Mouse (Mus musculus) testis, adult 2 months (tissue): ENCODE measurements around the gene Rbm5. TPM values are rescaled to one million over a fixed set of nuclear protein-coding genes. Genes with fewer than 3 reads are reported as not detected.

ENCODE experiments used
- H3K27ac ChIP-seq: fragments of 200-500 bp; 2 replicates; pipeline ENCODE4 v1.5.1; 2012; ENCODE audit warnings: low read depth, low read length; ENCODE audit not compliant: control insufficient read depth, insufficient read depth
- H3K27me3 ChIP-seq: fragments of 200-500 bp; 2 replicates; pipeline ENCODE4 v1.6.1; 2012; ENCODE audit warnings: mild to moderate bottlenecking, low read length, moderate library complexity; ENCODE audit not compliant: control insufficient read depth, insufficient read depth
- H3K36me3 ChIP-seq: fragments of 200-500 bp; 2 replicates; pipeline ENCODE4 v1.6.1; 2012; ENCODE audit warnings: mild to moderate bottlenecking, low read length; ENCODE audit not compliant: control insufficient read depth, insufficient read depth
- H3K4me1 ChIP-seq: fragments of 200-500 bp; 2 replicates; pipeline ENCODE4 v1.6.1; 2012; ENCODE audit warnings: low read length; ENCODE audit not compliant: control insufficient read depth, insufficient read depth
- H3K4me3 ChIP-seq: fragments of 200-500 bp; 2 replicates; pipeline ENCODE4 v1.5.1; 2012; ENCODE audit warnings: low read depth, mild to moderate bottlenecking, low read length, moderate library complexity, mixed read lengths; ENCODE audit not compliant: control insufficient read depth
- CTCF ChIP-seq: fragments of 200-500 bp; IDR thresholded peaks from 2 replicates; pipeline ENCODE4 v1.5.1; 2012; ENCODE audit warnings: low read depth, mild to moderate bottlenecking, inconsistent platforms, low read length, moderate library complexity; ENCODE audit not compliant: control insufficient read depth, insufficient read depth, insufficient replicate concordance
- POLR2A ChIP-seq: fragments of 200-500 bp; IDR thresholded peaks from 2 replicates; pipeline ENCODE4 v1.6.1; 2012; ENCODE audit warnings: low read depth, mild to moderate bottlenecking, inconsistent platforms, low read length, moderate library complexity; ENCODE audit not compliant: control insufficient read depth
- polyA plus RNA-seq: library from polyadenylated mRNA; depleted of rRNA; stranded (reverse); fragments of >200 nt; gene quantifications from 2 replicates; pipeline ENCODE4 v1.2.3, GENCODE M21; 2012

Gene Rbm5
- polyA plus RNA-seq, 1 experiment, result 57.8 TPM

DNA sequence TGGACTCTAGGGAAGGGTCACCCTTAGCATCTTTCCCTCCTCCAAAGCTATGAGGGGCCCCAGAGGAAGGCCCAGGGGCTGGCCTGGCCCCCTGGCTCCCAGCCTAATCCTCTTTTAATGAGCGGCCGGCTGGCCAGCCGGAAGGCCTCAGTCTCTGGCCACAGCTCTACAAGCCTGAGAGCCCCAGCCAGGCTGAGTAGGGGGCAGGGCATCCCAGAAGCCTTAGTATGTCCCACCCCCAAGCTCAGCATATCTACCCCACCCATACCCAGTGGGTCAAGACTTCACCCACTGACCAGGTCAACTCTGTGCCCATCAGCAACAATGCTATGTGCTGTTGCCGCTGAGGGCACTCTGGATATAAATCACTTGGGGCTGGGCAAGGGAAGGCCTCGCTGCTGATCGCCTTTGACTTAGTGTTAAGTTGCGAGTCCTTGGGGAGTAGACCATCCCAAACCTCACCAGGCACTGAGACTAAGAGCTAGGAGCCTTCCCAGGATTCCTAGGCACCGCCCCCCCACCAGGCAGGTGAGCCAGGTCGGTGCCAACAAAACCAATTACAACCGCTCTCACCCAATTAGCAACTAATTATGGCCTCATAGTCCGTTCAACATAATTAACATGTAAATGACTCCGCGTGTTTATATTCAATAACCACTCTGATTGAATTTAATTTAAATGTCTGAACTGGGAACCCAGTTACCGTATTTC is 72.8 kb downstream of the Rbm5 start:
- H3K36me3 ChIP-seq, result no peaks in the 10 kb centered on the region
- no peak overlapping the region for H3K4me3 ChIP-seq
- no peak for TF ChIP-seq CTCF
- TF ChIP-seq POLR2A, result no peak
- H3K27me3 ChIP-seq, result no peaks in the 10 kb centered on the region
- no peaks in the 10 kb centered on the region; the same call in 1 of the 2 replicates for H3K4me1 ChIP-seq
- H3K27ac ChIP-seq, result no peak overlapping the region

DNA sequence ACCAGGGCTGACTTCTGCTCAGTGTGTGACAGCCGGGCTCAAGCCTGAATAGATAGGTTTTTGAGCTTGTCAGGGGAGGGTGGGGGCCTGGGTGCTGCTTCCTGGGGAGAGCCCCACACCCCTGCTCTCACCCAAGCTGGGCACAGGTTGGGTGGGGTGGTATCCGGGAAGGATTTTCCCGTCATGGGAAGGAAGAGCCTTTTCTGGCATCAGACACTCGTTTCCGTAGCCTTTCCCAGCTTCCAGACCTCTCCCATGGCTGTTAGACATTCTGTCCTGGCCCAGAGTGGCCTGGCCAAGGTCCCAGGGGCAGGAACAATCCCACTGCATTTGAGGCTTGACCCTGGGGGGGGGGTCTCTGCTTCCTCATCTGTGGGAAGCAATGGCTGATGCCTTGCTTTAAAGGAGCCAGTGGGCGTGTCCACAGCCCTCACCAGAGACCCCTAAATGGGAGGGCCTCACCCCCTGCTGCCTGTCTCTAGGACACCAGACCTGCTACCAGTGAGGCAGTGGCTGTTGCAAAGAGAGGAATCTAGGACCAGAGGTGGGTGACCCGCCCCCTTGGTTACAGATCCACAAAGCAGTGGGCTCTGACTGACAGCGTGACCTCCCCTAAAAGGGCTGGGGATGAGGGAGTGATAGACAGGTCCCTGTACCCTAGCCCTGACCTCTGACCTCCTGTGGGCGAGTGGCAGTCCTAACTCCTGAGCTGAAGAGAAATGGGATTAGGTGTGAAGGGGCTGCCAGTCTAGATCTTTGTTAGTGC is 73.8 kb downstream of the Rbm5 start:
- TF ChIP-seq CTCF (no peak), POLR2A (no peak)
- H3K27ac ChIP-seq, result no peak overlapping the region
- H3K27me3 ChIP-seq, result no peaks in the 10 kb centered on the region
- H3K4me1 ChIP-seq, result no peaks in the 10 kb centered on the region; the same call in 1 of the 2 replicates
- H3K4me3 ChIP-seq, result peak overlapping the region; percentile 26
- no peaks in the 10 kb centered on the region for H3K36me3 ChIP-seq

- no peak overlapping the region for H3K27ac ChIP-seq
- H3K4me1 ChIP-seq, result no peaks in the 10 kb centered on the region; the same call in 1 of the 2 replicates
- TF ChIP-seq CTCF (no peak), POLR2A (no peak)
- H3K36me3 ChIP-seq, result no peaks in the 10 kb centered on the region
- H3K4me3 ChIP-seq, result peak overlapping the region; percentile 26
- H3K27me3 ChIP-seq, result no peaks in the 10 kb centered on the region
Observed at GRCm38 (mm10) chr9:107696106-107696479, 74.7 kb downstream of the Rbm5 start.

GRCm38 (mm10) chr9:107695441-107696105 is 75.2 kb downstream of the Rbm5 start:
- no peaks in the 10 kb centered on the region for H3K27me3 ChIP-seq
- TF ChIP-seq CTCF, result no peak
- TF ChIP-seq POLR2A, result no peak
- H3K4me1 ChIP-seq, result no peaks in the 10 kb centered on the region; the same call in 1 of the 2 replicates
- peak overlapping the region; percentile 26 for H3K4me3 ChIP-seq
- no peaks in the 10 kb centered on the region for H3K36me3 ChIP-seq
- H3K27ac ChIP-seq, result no peak overlapping the region

- Histone ChIP-seq H3K4me1 (no peaks in the 10 kb centered on the region; the same call in 1 of the 2 replicates), H3K27me3 (no peaks in the 10 kb centered on the region), H3K4me3 (peak overlapping the region; percentile 23), H3K36me3 (no peaks in the 10 kb centered on the region), H3K27ac (no peak overlapping the region)
- TF ChIP-seq POLR2A (no peak), CTCF (no peak)
Observed at GRCm38 (mm10) chr9:107694627-107695026, 76.2 kb downstream of the Rbm5 start.

DNA sequence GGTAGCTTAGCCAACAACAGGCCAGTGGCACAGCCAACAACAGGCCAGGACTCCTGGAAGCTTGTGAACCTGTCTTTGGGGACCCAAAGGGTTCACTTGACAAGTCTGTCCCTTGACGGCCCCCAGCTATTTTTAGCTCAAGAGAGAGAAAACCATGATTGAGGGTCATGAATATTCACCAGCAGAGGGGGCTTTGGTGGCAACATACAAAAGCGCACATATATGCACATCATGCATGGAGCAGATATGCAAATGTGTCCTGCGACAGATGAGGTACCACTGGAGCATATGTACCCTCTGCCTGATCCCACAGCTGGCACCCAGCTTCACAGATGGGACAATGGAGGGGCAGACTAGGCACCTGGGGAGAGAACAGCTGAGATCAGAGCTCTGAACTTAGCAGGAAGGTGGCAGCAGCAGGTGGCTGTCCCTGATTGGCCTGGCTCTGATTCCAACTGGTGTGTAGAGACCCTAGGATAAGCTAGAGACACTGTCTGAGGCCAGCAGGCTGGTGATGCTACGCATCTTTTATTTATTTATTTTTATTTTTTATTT is 77.3 kb downstream of the Rbm5 start:
- TF ChIP-seq CTCF (no peak), POLR2A (no peak)
- Histone ChIP-seq H3K27me3 (no peaks in the 10 kb centered on the region), H3K4me1 (no peaks in the 10 kb centered on the region; the same call in 1 of the 2 replicates), H3K4me3 (peak overlapping the region; percentile 85), H3K36me3 (no peaks in the 10 kb centered on the region), H3K27ac (no peak overlapping the region)

DNA sequence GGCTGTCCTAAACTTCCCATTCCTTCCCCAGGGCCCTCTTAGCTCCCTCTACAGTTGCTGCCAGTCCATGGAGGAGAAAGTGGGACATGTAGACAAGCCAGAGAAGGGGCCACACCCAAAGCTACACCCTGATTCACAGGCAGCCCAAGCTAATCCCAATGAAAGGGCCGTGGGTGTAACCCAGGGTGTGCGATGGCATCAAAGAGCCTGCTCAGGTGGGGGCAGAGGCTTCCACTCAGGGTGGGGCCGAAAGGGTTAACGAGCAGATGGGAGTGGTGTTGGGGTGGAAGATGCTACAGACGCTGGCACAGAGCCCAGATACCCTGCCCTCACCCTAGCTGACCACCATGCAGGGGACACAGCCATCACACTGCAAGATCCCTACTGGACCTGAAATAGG is 78.0 kb downstream of the Rbm5 start:
- H3K27ac ChIP-seq, result no peak overlapping the region
- TF ChIP-seq POLR2A (no peak), CTCF (no peak)
- H3K4me1 ChIP-seq, result no peaks in the 10 kb centered on the region; the same call in 1 of the 2 replicates
- H3K36me3 ChIP-seq, result no peaks in the 10 kb centered on the region
- H3K27me3 ChIP-seq, result no peaks in the 10 kb centered on the region
- H3K4me3 ChIP-seq, result peak overlapping the region; percentile 85
